Mouse (Mus musculus) bone marrow, adult 2 months (tissue): ENCODE measurements around the gene Acbd7. TPM values are rescaled to one million over a fixed set of nuclear protein-coding genes. Genes with fewer than 3 reads are reported as not detected.

Experiments
- H3K27ac ChIP-seq: fragments of 200-500 bp; 2 replicates; pipeline ENCODE4 v1.5.1; 2012; ENCODE audit warnings: low read depth, mild to moderate bottlenecking, control low read depth, inconsistent platforms, low read length; ENCODE audit not compliant: control insufficient read depth, poor library complexity, insufficient read depth
- H3K4me1 ChIP-seq: fragments of 200-500 bp; 2 replicates; pipeline ENCODE4 v1.6.1; 2011; ENCODE audit warnings: low read length; ENCODE audit not compliant: control insufficient read depth, insufficient read depth
- H3K4me3 ChIP-seq: fragments of 200-500 bp; replicated peaks from 2 replicates; pipeline ENCODE3; 2011; ENCODE audit warnings: mild to moderate bottlenecking, low read depth, low read length, control low read depth; ENCODE audit not compliant: control insufficient read depth
- CTCF ChIP-seq: fragments of 200-500 bp; IDR thresholded peaks from 2 replicates; pipeline ENCODE4 v1.5.1; 2011; ENCODE audit warnings: low read length, control low read depth; ENCODE audit not compliant: control insufficient read depth, insufficient read depth
- POLR2A ChIP-seq: fragments of 200-500 bp; IDR thresholded peaks from 2 replicates; pipeline ENCODE4 v1.6.1; 2011; ENCODE audit warnings: low read depth, mild to moderate bottlenecking, control low read depth, low read length, borderline replicate concordance; ENCODE audit not compliant: control insufficient read depth
- WGBS: fragments of 180-500 bp; shearing (Covaris S2); methylation state at CpG from one replicate; pipeline ENCODE4 v1.1.7; 2018; 5-methylcytosine and 5-hydroxymethylcytosine counted together
- polyA plus RNA-seq: library from polyadenylated mRNA; stranded (reverse); fragments of >200 nt; gene quantifications from 2 replicates; pipeline ENCODE4 v1.2.4, GENCODE M21; 2011; ENCODE audit warnings: low replicate concordance; ENCODE audit not compliant: missing spikeins, insufficient read depth, insufficient read length

The Acbd7 gene
- polyA plus RNA-seq = not detected in 2 replicates

- Histone ChIP-seq H3K4me3 (peak within 1 kb of the TSS; percentile 44), H3K4me1 (no peaks in the 10 kb centered on the region; the same call in 1 of the 2 replicates), H3K27ac (no peak within 1 kb of the TSS)
- WGBS = 3% methylated on average over 20 of the region's 20 CpGs
- no peak for TF ChIP-seq POLR2A
- TF ChIP-seq CTCF = no peak
Observed at GRCm38 (mm10) chr2:3335611-3336301, at the start of gene Acbd7. TSS of gene Acbd7 (plus strand) at chr2:3336168.

GRCm38 (mm10) chr2:3286243-3286642 lies 49.7 kb upstream of the Acbd7 start:
- 0 out of 2 replicates have a peak, but pooled peaks cover 1% of the 10 kb centered on the region for H3K4me1 ChIP-seq
- TF ChIP-seq CTCF (no peak), POLR2A (no peak)
- no peak overlapping the region for H3K27ac ChIP-seq
- 23% methylated on average over 2 of the region's 2 CpGs for WGBS
- H3K4me3 ChIP-seq = no peak overlapping the region

GRCm38 (mm10) chr2:3289581-3289980 lies 46.4 kb upstream of the Acbd7 start:
- WGBS = 88% methylated on average over 1 of the region's 1 CpGs
- TF ChIP-seq CTCF (no peak), POLR2A (no peak)
- Histone ChIP-seq H3K27ac (no peak overlapping the region), H3K4me1 (0 out of 2 replicates have a peak, but pooled peaks cover 1% of the 10 kb centered on the region), H3K4me3 (no peak overlapping the region)

GRCm38 (mm10) chr2:3292170-3292569 lies 43.8 kb upstream of the Acbd7 start:
- 83% methylated on average over 1 of the region's 1 CpGs for WGBS
- H3K4me1 ChIP-seq = no peaks in the 10 kb centered on the region
- TF ChIP-seq CTCF (no peak), POLR2A (no peak)
- no peak overlapping the region for H3K4me3 ChIP-seq
- no peak overlapping the region for H3K27ac ChIP-seq

GRCm38 (mm10) chr2:3295826-3296225 lies 40.1 kb upstream of the Acbd7 start:
- WGBS = 89% methylated on average over 7 of the region's 7 CpGs
- H3K4me3 ChIP-seq = no peak overlapping the region
- TF ChIP-seq CTCF (no peak), POLR2A (no peak)
- no peak overlapping the region for H3K27ac ChIP-seq
- H3K4me1 ChIP-seq = no peaks in the 10 kb centered on the region

GRCm38 (mm10) chr2:3305426-3306025 lies 30.4 kb upstream of the Acbd7 start:
- 57% methylated on average over 3 of the region's 3 CpGs for WGBS
- no peak overlapping the region for H3K4me3 ChIP-seq
- H3K4me1 ChIP-seq = no peaks in the 10 kb centered on the region; the same call in 1 of the 2 replicates
- no peak overlapping the region for H3K27ac ChIP-seq
- no peak for TF ChIP-seq CTCF

GRCm38 (mm10) chr2:3323132-3323531 lies 12.8 kb upstream of the Acbd7 start:
- 77% methylated on average over 2 of the region's 2 CpGs for WGBS
- H3K27ac ChIP-seq = no peak overlapping the region
- H3K4me3 ChIP-seq = no peak overlapping the region
- H3K4me1 ChIP-seq = no peaks in the 10 kb centered on the region
- no peak for TF ChIP-seq POLR2A
- TF ChIP-seq CTCF = no peak

GRCm38 (mm10) chr2:3324381-3325130 lies 11.4 kb upstream of the Acbd7 start:
- H3K27ac ChIP-seq = no peak overlapping the region
- no peak for TF ChIP-seq CTCF
- TF ChIP-seq POLR2A = no peak
- 85% methylated on average over 7 of the region's 7 CpGs for WGBS
- no peak overlapping the region for H3K4me3 ChIP-seq
- no peaks in the 10 kb centered on the region for H3K4me1 ChIP-seq

- Histone ChIP-seq H3K27ac (no peak overlapping the region), H3K4me3 (no peak overlapping the region), H3K4me1 (no peaks in the 10 kb centered on the region; the same call in 1 of the 2 replicates)
- WGBS = 93% methylated on average over 1 of the region's 1 CpGs
- TF ChIP-seq CTCF (no peak), POLR2A (no peak)
Observed at GRCm38 (mm10) chr2:3326547-3326946, 9.4 kb upstream of the Acbd7 start.
